Mouse (Mus musculus) gastrocnemius, postnatal 4 days (tissue): ENCODE data around the gene Spag7. TPM values are rescaled to one million over a fixed set of nuclear protein-coding genes. Genes with fewer than 3 reads are reported as not detected.
A peak's percentile ranks its signal among the peaks of the same experiment; 100 is the strongest.

Experiments
- DNase-seq, 2 experiments: peaks; one replicate each; pipeline ENCODE4 v3.0.0; 2021 to 2022; ENCODE audit warnings: low spot score in 2 of 2, mixed read lengths in 2 of 2
- total RNA-seq, 2 experiments: library from RNA; stranded (reverse); gene quantifications; 2 replicates each; pipeline ENCODE4 v1.2.3; 2021

The Spag7 gene
- total RNA-seq, 2 experiments from 2014 or later, result 119 to 129 TPM

- DNase-seq, result no peak
Observed at GRCm38 (mm10) chr11:70657573-70657972, 11.6 kb downstream of the Spag7 start.

GRCm38 (mm10) chr11:70656964-70657363, 12.3 kb downstream of the Spag7 start, which contains the start of gene Eno3:
Gene Eno3, plus strand, starts transcription at chr11:70657202.
- peak in 1 of 2 experiments; percentile 51 for DNase-seq

- DNase-seq, result peak in 1 of 2 experiments; percentile 77
Observed at GRCm38 (mm10) chr11:70656456-70656927, 12.7 kb downstream of the Spag7 start.

DNA sequence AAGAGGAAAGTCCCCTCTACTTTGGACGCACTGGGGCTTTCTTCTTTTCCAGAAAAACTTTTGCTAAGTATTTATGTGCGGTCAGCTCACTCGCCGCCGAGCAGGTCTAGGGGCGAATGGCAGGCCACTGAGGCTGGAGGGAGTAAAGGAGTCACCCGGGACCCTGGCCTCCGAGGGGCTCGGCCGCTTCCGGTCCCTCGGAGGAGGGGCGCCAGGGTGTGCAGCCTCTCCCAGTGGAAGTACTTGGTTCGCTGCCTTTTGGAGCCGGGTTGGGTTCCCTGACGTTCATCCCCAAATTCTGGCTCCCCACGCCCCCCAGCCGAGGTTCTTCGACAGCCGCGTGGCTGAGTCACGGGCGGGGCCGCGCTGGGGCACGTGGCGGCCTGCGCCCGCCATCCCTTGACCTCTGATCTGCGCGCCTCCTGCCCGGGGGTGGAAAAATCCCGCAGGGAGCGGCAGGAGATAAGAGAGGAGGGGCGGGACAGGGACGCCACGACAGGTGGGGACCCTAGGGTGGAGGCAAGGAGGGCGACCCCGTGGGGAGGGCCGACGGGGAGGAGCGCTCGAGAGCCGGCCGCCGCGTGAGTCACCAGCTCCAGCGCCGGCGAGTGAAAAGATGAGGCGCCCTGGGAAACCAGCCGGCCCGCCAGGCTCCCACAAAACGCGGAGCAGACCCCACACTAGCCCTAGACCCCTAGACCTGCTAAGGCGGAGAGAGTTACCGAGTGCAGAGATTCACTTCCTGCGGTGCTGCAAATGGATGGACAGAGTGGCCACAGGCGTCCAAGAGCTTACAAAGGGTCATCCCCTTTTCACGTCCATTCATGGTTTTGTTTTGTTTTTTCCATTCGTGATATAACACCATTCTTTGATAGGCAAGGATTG, 13.4 kb downstream of the Spag7 start:
- peak; percentile 58 to 79 for DNase-seq

GRCm38 (mm10) chr11:70654923-70655570, 14.2 kb downstream of the Spag7 start:
- DNase-seq, result peak; percentile 82 to 89

DNA sequence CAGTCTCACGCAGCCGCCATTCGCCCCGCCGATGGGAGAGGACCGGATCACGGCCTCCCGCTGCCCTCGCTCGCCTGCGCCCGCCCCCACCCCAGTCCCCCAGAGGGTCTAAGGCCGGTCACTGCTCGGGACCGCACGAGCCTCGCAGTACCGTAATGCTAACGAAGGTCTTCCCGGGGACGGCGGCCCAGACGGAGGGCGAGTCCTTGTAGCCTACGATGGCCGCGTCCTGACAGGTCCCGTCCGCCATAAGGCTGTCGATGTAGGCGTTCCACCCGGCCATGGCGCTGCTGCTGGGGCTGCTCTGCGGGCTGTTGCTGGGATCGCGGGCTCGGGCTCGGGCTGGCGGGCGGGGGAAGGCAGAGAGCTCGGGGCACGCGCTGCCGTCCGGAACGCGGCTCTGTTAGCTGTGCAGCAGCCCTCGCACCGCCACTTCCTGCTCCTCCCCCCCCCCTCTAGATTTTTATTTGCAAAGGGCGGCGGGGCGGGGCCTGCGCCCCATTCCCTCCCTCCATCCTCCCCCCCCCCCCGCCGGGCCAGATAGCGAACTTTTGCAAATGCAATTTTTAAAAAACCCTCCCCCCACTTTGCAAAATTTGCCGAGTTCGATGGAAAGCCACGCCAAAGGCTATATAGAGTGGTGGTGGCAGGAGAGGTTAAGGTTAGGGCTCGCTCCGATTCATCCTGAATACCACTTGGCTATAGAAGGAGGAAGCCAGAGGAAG, 14.9 kb downstream of the Spag7 start, which contains the start of gene Pfn1:
Pfn1 (minus strand) TSS at position 447 of the 725 bp plus-strand sequence.
- peak; percentile 72 to 82 for DNase-seq

DNA sequence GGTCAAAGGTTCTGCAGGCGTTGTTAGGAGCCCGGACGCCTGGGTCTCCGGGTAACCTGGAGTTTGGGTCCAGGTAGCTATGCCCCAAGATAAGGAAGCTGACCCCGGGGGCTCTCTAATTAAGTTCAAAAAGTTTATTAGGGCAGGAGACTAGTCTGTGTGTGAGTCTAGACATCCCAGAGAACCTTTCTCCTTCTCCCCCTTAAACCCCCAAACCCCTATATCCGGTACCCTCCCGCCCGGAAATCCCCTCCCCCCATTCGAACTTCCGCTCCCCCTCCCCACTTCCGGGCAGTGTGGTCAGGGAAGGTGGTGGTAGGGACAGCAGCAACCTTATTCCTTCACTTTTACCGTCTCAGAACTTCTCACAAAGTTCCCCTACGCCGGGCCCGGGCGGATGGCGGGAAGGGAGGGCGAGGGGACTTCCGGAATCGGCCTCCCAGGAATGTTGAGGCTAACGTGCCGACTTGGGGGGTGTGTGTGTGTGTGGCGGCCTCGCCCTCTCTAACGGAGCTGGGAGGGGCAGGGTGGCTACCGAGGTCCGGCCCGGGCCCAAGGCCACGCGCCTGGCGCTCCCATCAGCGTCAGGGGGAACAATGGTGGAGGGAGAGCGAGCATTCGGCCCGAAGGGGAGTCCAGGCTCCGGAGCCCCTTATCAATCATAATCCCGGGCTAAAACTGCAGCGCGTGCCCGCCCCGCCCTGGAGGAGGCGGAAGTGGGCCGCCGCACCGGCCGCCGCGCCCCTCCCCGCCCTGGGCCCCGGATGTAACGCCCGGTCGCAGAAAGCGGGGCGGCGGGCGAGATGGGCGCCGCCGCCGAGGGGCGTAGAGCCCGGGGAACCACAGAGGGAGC, 15.6 kb downstream of the Spag7 start:
- DNase-seq, result peak; percentile 61 to 76

DNA sequence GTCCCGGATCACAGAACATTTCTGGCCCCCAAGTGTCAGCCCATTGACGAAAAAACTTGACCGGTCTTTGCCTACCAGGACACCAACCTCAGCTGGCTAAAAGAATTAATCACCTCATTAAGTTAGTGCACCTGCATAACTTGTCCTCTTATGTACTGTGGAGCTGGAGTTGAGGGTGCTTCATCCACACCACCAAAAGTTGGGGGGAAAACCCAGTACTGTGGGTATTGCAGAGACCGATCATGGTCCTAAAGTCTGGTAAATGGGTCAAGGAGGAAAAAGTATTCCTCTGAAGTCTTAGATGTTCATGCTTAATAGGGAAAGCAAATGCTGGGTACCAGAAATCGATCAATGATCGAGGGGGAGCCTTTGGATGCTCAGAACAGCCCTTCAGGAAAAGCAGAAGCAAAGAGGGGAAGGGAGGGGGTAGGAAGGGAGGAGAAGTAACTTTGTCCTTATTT, 16.3 kb downstream of the Spag7 start:
- no peak for DNase-seq

DNA sequence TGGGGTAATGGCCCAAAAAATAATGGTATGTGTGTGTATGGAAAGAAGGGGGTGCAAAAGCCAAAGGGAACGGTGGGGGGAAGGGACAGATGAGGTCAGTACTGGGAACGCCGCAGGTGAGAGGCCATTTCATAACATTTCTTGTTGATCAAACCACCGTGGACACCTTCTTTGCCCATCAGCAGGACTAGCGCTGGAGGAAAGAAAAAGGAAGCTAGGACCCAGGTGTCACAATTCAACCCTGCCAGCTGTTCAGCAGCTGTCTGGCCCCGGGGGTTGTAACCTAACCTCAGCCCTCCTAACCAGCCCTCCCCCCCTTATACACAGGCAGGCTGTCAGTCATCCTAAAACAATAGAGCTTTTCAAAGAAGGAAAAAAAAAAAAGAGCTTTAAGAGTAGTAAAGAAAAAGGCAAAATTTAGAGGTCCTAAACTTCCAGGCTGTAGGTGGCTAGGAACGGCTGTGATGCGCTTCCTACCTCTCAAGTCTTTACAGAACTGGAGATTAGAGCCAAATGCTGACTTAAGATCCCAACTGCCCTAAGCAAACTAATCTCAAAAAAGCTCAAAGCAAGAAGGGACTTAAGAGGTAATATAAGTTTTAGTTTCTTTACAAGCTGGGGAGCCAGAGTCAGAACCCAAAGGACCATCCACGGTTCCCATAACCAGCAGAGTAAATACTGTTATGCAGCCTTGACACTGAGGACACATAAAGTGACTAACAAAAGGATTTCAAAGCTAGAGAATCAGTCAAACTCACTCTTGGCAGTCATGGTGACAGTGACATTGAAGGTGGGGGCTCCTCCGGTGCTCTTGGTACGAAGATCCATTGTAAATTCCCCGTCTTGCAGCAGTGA, 17.0 kb downstream of the Spag7 start:
- DNase-seq, result no peak

GRCm38 (mm10) chr11:70651391-70651790, 17.8 kb downstream of the Spag7 start:
- DNase-seq, result no peak

GRCm38 (mm10) chr11:70650322-70651175, 18.7 kb downstream of the Spag7 start:
- no peak for DNase-seq

- DNase-seq, result no peak
Observed at GRCm38 (mm10) chr11:70649185-70649734, 20.0 kb downstream of the Spag7 start.

DNA sequence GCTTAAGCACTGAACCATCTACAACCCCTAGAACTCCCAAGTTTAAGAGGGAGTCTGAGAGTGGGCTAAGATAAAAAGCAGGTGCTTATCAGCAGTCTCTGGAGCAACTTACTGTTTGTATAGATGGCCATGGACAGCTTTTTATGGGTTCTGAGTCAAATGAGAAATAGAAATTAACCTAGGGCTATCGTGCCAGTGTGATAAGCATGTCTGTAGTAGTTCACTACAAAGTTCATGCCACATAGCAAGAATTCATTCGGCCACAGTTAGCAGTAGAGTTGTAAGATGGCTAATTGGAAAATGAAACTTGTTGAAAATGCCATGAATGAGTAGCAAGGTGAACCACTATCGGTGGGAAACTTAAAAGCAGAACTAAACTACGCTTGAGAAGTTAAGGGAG, 20.7 kb downstream of the Spag7 start:
- DNase-seq, result no peak

DNA sequence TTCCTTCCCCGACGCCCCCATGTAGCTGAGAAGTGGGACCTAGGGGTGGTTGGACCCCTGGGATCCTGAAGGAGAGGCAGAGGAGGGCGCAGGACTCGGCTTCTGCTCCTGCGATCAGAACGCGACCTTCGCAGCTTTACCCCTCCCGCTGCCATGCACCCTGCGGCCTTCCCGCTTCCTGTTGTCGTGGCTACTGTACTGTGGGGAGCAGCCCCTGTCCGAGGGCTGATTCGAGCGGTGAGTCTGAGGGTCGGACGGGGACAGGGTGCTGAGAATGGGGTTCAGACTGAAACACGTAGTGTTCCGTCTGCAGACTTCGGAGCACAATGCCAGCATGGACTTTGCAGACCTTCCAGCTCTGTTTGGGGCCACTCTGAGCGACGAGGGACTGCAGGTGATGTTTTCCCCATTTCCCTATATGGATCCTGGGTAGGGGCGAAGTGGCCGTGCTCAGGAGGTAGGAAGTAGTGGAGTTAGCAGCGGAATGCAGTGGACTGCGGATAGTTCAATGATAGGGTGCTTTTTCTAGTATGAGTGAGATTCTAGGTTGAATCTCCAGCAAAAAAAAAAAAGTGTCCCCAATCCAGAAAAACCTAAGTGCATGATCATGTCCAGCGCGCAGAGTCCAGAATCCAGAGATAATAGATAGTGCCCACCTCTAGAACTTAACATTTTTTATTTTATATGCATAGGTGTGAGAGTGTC, 21.3 kb downstream of the Spag7 start:
- DNase-seq, result peak in 1 of 2 experiments; percentile 42

- DNase-seq, result peak; percentile 87 to 96
Observed at GRCm38 (mm10) chr11:70646691-70647650, 22.2 kb downstream of the Spag7 start, which contains the start of the genes Rnf167 and Slc25a11. Gene Rnf167, plus strand, starts transcription at chr11:70647235. Gene Slc25a11, minus strand, starts transcription at chr11:70647479.

DNA sequence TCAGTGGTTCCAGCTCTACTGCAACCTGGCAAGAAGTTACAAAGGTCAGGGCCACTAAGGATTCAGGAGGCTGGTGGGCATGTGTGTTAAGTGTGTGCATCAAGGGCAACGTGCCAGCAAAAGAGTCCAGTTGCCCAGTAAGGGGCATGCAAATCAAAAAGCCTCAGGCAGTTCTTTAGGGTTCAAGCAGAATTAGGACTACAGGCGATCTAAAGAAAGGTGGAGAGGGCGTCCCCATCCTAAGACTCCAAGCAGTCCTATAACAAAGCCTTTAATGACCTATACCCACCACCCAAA, 23.0 kb downstream of the Spag7 start:
- no peak for DNase-seq
